Mouse (Mus musculus) left cerebral cortex, adult 11 months (tissue): ENCODE results near the gene Fcna.

Experiments
- DNase-seq: peaks from one replicate; pipeline ENCODE4 v3.0.0; 2022; ENCODE audit warnings: low spot score

Gene Fcna

DNA sequence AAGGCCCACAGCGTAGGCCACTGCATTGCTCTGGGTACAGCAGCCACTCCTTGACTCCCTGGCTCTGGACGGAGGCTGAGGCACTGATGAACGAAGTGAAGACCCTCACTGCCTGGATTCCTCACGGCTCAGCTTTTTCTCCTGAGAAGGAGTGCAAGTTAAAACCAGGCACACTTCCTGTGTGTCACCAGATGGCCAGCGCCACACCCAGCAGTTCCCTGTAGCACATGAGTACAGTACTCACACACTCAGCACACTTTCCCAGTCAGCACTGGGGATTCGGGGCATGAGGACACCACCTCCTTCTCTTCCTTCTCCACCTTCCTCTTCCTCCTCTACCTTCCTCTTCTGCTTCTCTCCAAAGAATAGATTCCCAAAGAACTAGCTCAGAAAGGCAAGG is at the start of gene Fcna:
Gene Fcna, minus strand, starts transcription at position 220 of the 400 bp plus-strand sequence.
- DNase-seq: no peak

DNA sequence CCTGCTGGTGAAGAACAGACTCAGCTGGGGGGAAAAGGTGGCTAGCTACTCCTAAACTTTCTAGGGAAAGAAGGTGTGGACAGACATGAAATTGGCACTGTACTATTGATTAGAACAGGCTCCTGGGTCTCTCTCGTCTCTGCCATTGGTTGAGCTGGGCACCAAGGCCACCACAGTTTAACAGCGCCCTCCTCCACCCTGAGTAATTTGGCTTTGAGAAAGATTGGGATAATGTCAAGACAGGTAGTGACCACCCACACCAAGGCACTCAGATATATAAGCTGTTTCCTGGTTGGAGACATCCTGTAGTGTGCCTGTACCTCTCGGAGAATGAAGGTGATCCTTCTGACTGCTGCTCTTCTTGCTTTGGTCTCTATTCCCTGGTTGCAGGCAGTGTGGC is 48.7 kb upstream of the Fcna start, which contains the start of gene Lcn6:
Gene Lcn6, plus strand, starts transcription at position 301 of the 400 bp plus-strand sequence.
- no peak for DNase-seq

DNA sequence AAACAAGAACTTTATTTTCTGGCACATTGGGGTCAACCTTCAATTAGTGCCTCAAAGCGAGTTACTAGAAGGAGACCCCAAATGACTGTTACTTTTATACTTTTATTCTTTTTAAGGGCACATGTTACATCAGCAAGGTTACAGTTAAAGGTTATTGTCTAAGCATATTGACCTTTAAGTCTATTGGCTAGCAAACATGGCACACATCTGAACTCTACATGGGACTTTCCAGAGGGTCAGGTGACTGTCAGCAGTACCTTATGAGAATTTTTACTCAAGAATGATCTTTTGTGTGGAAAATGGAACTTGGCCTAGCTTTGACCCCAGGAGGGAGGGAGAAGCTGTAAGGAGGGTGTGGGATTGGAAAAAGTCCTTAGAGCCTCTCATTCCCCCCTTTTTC is 38.7 kb upstream of the Fcna start:
- no peak for DNase-seq

DNA sequence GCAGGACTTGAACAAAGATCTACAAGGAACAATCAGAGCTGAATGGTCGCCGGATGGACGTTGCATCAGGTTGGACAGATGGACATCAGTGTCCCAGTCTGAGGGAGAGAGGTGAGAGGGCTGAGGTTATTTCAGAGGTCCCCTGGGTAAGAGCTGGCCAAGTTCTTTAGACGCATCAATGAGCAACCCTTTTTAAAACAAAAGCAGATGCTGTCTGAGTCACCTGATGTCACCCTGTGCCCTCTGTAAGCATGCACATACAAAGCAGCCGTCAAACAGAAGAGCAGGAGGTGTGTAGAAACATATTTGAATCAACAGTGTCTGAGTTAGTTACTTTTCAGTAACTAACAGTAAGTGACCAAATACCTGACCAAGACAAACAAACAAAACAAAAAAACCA is 36.3 kb upstream of the Fcna start:
- no peak for DNase-seq

DNA sequence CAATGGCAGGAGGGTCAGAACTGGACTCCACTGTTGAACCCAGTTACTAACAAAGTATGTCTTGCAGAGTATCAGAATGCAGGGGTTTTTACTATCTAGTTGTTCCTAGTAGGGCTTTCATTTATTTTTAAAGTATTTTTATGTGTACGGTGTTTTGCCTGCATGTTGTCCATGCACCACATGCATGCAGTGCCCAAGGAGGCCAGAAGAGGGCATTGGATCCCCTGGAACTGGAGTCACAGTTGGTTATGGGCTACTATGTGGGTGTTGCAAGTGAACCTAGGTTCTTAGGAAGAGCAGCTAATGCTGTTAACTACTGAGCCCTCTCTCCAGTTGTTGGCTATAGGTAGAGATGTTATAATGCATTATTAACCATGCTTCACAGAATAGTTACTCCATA is 35.7 kb upstream of the Fcna start:
- no peak for DNase-seq

DNA sequence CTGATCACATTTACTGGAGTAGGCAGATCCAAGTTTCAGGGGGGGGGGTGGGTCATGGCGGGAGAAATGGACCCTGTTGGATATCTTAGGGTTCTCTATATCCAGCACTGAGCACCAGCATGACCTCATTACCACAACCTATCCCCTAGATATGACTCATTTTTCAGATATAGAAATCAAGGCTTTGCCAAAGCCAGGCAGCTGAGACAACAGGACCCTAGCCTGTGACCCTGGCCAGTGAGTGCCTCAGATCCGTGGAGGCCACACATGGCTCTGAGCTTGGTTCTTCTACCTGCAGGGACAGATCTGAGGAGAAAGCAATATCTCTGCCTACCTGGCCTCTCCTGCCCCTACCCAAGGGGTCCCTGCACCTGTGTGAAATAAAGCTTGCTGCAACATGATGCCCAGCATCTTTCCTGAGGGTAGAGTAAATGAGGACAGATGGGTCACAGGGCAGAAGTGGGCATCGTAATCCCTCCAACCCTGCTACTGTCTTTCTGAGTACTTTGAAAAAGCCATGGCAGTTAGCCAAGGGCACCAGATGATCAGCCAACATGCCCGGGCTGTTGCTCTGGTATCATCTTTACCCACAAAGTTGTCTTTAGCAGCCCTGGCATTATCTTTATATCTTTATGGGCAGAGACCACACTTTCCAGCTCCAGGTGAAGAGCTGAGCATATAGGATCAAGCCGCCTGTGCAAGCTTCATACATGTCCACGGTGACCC is 33.6 kb upstream of the Fcna start:
- DNase-seq: no peak

DNA sequence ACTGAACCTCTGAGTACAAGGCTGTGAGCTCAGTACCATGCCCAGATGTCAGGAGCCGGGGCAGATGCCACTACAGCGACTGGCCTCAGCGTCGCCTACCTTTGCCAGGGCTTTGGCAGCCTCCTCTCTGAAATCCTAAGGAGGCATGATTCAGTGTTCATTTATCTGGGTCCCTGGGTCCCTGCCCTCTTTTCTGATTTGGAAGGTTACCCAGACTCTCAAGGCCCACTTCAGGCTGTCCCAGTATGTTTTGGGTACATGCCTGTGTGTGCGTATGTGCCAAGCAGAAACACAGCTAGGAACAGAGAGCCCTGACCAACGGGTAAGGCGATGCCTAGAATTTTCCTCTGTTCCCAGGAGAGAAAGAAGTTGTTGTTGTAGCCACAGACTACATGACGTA is 32.4 kb upstream of the Fcna start:
- no peak for DNase-seq

DNA sequence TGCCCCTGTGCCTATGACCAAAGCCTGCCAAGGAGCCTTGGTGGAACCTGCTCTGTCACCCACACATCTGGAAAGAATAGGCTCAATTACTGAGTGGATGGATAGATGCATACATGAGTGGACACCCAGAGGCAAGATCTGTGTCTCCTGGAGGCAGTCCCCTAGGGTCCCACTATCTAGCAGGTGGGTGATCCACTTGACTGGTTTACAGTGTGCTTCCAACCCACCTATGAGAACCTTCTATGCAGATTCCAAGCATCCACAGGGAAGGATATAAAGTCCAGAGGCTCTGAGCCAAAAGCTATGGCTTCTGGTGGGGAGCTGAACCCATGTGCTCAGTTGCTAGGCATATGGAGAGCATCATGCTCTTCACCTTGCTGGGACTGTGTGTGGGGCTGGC is 29.8 kb upstream of the Fcna start, which contains the start of gene Lcn5:
Gene Lcn5, plus strand, starts transcription at position 301 of the 400 bp plus-strand sequence.
- DNase-seq: no peak

DNA sequence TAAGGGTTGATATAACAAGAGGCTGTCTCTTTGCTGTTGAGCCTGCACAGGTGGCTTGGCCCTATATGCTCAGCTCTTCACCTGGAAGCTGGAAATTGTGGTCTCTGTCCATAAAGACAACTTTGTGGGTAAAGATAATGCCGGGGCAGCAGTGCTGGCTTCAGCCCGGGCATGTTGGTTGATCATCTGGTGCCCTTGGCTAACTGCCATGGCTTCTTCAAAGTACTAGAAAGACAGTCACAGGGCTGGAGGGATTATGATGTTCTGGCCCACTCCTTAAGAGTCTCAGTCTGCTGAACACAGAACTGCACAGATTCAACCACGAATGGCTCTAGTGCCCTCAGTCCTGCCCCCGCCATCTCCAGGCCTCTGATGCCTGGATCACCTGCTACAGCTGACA is 29.4 kb upstream of the Fcna start:
- DNase-seq: no peak

DNA sequence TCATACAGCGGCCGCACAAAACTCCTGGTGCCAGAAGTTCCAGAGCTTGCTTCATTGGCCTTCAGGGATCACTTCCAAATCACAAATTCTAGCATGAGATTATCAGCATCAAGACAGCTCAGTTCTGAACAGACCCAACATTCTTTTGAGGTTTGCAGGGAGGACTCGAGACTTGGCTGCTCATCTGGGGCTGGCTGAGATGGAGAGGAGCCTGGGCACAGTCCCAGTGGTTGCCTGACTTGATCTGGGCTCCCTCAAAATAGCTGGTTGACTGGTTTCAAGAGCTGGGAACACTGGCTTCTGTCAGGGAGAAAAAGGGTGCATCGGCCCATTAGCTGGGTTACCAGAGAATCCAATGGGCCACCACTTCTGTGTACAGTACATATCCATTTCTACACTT is 28.9 kb upstream of the Fcna start:
- no peak for DNase-seq

DNA sequence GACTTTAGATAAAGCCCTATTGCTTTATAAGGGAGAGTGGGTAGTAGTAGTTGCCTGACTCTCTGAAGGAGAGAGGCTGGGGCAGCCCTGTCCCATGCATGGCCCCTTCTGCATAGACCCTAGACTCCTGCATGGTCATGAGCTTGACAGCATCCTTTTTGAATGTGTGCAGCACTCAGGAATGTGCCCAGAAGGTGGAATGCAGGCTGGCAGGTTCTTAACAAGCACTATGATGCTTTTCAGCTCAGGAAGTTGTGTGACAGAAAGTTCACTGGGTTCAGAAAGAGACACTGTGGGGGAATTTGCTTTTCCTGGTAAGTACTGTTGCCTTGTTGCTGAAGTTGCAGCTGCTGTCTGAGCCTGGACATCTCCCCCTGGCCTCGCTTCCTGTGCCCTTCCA is 26.7 kb upstream of the Fcna start:
- no peak for DNase-seq

DNA sequence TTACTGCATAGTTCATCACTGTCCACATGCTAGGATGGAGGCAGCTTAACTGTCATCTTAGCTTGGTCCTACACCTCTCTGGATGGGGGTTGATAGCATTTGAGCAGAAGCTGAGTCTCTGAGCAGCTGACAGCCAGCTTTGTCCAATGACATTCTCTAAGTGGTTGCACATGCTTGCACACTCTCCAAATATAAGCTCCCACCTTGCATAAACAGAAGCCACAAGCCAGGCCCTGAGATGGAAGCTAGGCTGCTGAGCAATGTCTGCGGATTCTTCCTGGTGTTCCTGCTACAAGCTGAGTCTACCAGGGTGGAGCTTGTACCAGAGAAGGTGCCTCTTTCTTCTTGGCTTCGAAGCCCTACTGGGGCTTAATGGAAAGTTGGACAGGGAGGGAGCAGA is 25.1 kb upstream of the Fcna start, which contains the start of gene Lcn8:
Gene Lcn8, plus strand, starts transcription at position 219 of the 400 bp plus-strand sequence.
- no peak for DNase-seq

DNA sequence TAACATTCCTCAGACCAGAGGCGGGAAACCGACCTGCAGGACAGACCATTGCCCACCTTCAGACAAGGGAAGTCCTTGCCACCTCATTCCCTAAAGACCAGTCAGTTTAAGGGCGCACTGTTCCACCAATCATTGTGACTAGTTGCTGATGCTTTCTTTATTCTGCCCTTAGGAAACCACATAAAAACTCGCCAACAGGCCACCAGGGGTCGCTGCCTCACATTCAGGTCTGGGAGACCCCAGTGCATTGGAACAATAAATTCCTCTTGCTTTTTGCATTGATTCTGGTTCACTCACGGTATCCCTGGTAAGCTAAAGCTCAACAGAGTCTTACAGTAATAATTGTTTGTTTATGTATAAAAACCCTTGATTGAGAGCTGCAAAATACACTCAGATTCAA is 12.1 kb upstream of the Fcna start:
- no peak for DNase-seq

DNA sequence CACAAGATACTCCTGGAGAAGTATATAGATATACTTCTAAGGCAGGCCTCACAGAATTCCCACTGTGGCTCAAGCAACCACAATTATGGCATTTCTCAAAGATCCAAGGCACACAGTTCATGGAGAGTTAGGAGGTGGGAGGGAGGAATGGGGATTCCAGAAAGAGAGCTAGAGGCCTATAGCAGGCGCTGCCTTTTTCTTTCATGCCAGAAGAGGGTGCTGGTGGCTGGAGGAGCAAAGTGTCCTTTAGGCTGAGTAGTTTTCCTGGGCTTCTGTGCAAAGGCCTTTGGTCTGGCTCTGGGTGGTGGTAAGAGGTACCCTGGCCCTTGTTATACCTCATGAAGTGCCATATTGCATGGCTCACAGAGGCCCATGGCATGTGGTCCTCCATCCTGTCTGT is 6.2 kb upstream of the Fcna start:
- DNase-seq: no peak

DNA sequence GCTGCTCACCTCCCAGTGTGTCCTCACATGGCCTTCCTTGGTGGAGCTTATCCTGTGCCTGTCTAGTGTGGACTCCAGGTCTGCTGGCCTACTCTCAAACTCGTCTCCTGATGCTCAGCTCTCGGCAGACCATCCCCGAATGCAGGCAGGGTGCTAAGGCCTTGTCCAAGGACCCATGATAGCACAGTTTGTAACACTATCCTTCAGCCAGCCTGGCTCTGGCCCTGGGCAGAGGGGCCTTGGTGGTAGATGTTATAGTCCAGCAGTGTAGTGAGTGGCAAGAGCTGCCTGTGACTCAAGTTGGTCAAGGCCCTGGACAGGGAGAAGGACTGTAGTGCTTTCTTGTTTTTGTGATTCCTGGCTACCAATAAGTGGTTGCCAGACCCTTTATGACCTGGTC is 5.8 kb upstream of the Fcna start:
- no peak for DNase-seq

DNA sequence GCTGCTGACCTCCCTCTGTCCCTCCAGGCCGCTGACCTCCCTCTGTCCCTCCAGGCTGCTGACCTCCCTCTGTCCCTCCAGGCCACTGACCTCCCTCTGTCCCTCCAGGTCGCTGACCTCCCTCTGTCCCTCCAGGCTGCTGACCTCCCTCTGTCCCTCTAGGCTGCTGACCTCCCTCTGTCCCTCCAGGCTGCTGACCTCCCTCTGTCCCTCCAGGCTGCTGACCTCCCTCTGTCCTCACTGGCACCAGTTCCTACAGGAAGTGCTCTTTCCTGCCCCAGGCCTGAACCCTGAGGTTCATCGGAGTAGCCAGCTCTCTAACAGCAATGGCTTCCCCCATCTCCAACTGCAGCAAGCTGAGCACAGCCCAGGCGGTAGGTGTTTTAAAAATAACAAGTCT is 908 bp upstream of the Fcna start:
- DNase-seq: no peak

DNA sequence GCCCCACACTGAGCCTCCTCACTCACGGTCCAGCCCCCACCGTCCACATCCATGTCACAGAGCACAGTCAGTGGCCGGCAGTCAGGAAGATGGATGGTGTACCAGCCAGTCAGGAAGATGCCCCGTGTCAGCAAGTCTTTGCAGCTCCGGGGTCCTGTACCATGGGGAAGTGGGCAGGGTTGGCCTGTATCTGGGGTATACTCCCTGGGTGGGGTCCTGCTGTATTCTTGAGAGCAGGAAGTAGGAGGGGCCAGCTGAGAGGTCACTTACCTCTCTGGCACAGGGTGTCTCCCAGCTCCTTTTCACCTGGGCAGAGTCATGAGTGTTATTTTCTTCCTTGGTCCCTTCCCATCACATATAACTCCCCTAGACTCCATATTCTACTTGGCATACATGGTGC is 1.8 kb downstream of the Fcna start:
- no peak for DNase-seq

DNA sequence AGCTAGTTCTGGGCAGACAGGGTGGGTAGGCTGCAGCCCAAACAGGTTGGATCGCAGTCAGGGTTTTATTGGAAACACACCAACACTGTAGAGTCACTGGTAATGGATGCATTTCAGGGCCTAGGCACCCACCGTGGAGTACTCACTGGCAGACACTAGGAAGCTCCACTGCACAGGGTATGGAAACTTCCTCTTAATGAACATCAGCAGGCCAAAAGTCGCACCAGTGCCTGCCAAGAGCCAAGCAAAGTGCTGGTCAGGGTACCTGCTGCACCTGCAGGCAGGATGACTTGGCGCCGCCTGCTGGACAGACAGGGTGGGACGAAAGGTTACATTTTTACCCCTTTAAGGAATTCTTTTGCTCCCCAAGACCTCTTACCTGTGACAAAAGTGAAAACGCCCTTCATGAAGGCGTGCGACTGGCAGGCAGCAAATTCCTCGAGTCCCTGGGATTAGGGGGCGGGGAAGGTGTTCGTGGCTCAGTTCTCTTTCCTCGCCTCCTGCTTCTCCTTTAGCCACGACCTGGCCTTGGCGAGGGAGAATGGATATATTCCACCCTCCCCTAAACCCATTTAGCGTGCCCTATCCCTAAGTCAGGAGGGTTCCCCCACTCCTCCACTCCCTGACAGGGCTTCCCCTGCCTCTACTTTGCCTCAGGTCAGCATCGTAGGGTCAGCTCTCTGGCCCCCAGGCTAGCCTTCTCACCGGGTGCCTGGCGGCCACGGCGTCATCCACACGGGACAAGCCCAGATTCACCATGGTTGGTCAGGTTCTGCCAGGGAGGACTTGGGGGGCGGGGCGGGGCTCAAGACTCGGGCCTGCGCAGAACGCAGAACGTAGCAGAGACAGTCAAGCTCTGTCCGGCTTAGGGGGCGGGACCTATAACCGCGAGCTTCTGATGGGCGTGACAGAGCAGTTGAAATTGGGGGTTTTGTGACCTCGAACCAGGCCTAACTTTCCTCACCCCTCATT is 6.3 kb downstream of the Fcna start, which contains the start of gene Tmem141:
Gene Tmem141, minus strand, starts transcription at position 777 of the 972 bp plus-strand sequence.
- DNase-seq: peak; percentile 73

DNA sequence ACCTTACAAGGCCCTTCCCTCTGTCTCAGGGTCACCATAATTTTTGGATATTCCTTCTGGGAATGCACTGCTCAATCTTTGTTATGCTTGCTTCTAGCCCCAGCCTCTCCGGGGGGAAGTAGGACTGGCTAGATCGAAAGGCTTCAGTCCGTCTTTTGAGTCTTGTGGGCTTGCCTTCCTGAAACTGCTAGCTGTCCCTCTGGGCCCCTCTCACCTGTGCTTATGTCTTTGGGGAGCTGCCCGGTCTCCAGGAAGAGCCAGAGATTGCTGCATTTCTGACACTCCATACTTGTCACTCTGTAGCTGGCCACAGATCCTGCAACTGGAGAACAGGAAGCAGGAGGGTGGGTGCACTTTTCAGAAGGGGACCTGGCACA is 7.0 kb downstream of the Fcna start:
- no peak for DNase-seq

DNA sequence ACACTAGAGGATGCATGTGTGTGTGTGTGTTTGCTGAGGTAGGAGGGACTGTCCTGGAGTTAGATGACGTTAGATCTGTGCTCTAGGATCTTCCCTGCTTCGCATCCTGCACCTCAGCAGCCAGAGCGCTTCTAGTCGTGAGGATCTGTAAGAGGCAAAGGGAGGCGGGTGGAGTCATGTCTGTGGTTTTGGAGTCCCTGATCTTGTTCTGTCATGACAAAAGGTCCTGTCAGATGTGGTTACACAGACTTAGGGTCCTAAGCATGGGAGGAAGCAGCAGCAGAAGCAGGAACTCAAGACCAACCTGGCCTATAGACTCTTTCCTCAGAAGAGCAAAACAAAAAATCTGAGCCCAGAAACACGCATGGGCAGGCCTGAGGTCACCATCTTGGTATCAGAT is 7.4 kb downstream of the Fcna start:
- no peak for DNase-seq

DNA sequence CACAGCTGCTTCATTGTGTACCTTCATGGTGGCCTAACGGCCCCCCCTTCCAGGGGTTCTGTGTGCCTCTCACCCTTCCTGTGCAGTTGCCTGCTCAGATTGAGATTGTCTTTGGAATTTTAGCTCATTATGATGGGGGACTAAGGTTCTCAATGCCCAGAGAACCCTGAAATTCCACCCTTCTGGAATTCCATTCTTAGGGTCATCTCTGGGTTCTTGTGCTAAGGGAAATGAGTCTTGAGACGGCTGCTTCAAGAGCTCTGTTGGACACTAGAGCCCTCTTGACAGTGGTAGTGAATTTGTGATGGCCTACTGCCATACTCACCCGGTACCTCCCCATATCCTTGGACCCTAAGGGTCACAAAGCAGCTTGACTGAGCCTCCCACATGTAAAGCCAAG is 10.3 kb downstream of the Fcna start, which contains the start of gene Ccdc183:
Gene Ccdc183, minus strand, starts transcription at position 101 of the 400 bp plus-strand sequence.
- DNase-seq: no peak

DNA sequence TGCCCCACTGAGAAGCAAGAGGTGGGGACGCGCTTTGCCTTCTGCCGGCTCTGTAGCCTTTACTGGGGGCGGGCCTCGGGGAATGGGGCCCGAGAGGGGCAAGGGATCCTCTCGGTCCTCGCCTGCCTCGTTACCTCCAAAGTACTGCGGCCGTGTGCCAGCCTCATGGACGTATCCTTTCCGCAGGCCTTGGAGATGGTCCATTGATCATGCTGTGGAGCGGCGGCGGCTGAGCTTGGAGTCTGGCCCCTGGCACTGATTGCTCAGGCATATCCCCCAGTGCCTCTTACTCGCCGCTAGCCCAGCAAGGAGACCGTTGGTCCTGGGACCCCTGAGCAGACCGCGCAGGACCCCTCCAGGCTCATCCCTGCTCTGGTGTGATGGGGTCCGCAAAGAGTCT is 11.4 kb downstream of the Fcna start:
- no peak for DNase-seq

DNA sequence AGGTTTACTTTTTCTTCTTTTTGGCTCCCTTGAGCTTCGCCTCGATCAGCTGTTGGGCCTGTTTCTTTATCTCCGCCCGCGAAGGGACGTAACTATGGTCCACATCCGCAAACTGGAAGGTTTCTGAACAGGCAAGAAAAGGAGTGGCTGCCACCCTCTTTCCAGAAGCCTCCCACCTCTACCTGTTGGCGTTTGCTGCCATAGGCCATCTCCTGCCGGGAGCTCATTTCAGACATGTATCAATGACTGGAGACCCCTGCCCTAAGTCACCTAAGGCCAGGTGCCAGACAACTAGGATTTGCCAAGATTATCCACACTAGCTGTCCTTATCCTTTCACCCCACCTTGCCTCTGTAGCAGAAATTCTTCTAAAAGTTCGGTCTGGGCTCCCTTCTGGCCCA is 19.2 kb downstream of the Fcna start:
- no peak for DNase-seq
